Mouse (Mus musculus): ENCODE data around the gene Atxn7. TPM values are rescaled to one million over a fixed set of nuclear protein-coding genes. Genes with fewer than 3 reads are reported as not detected.
A peak's percentile ranks its signal among the peaks of the same experiment; 100 is the strongest.
"Not testable (repeated sequence)": the region's sequence is repeated elsewhere in the genome, so short reads cannot be mapped to it uniquely, and the experiment has no call there.

The Atxn7 gene
- polyA plus RNA-seq (2016; fragmentation: Nextera tagmentation; extraction: Ambion mirVana): 4.5 and 4.7 TPM in 2 replicates

GRCm38 (mm10) chr14:13961401-13962112 is at the start of gene Atxn7, which contains the start of gene Thoc7:
Gene Atxn7 (plus strand): TSS chr14:13961440.
Gene Thoc7 (minus strand): TSS chr14:13961852.
- Histone ChIP-seq H3K27me3 (ENCODE audit: poor library complexity, severe bottlenecking) (no peaks in the 10 kb centered on the region), H3K4me3 (peak within 1 kb of the TSS; percentile 92), H3K36me3 (replicated peaks) (peaks cover 13% of the 10 kb centered on the region), H3K27ac (peak within 1 kb of the TSS; percentile 100), H3K4me1 (peaks cover 30% of the 10 kb centered on the region), H3K9me3 (no peaks in the 10 kb centered on the region)
- whole genome bisulfite sequencing: 3% methylated on average over 50 of the region's 56 CpGs
- DNase-seq (ENCODE audit: extremely low spot score, low spot score): peak; percentile 47

GRCm38 (mm10) chr14:13914387-13915082 is 46.7 kb upstream of the Atxn7 start, which contains the start of gene Gm281:
Gene Gm281 (minus strand): TSS chr14:13914478.
- no peak for DNase-seq (ENCODE audit: extremely low spot score, low spot score)
- Histone ChIP-seq H3K9me3 (no peaks in the 10 kb centered on the region), H3K36me3 (replicated peaks) (no peaks in the 10 kb centered on the region), H3K27ac (no peak within 1 kb of the TSS), H3K27me3 (ENCODE audit: poor library complexity, severe bottlenecking) (no peaks in the 10 kb centered on the region), H3K4me3 (no peak within 1 kb of the TSS), H3K4me1 (peaks cover 7% of the 10 kb centered on the region; the same call in 1 of the 2 replicates)
- WGBS: 24% methylated on average over 1 of the region's 1 CpGs

- peaks cover 7% of the 10 kb centered on the region; the same call in 1 of the 2 replicates for H3K4me1 ChIP-seq
- H3K27ac ChIP-seq: no peak overlapping the region
- WGBS: 87% methylated on average over 4 of the region's 4 CpGs
- no peak overlapping the region for H3K4me3 ChIP-seq
- H3K9me3 ChIP-seq: no peaks in the 10 kb centered on the region
- no peaks in the 10 kb centered on the region for H3K36me3 ChIP-seq (replicated peaks)
- H3K27me3 ChIP-seq (ENCODE audit: poor library complexity, severe bottlenecking): no peaks in the 10 kb centered on the region
- no peak for DNase-seq (ENCODE audit: extremely low spot score, low spot score)
Observed at GRCm38 (mm10) chr14:13915207-13915606, 46.0 kb upstream of the Atxn7 start.

GRCm38 (mm10) chr14:13917208-13917607 is 44.0 kb upstream of the Atxn7 start:
- Histone ChIP-seq H3K27me3 (ENCODE audit: poor library complexity, severe bottlenecking) (no peaks in the 10 kb centered on the region), H3K27ac (no peak overlapping the region), H3K4me3 (no peak overlapping the region), H3K4me1 (peaks cover 7% of the 10 kb centered on the region; the same call in 1 of the 2 replicates), H3K9me3 (0 out of 2 replicates have a peak, but pooled peaks cover 4% of the 10 kb centered on the region), H3K36me3 (replicated peaks) (no peaks in the 10 kb centered on the region)
- WGBS: 90% methylated on average over 10 of the region's 10 CpGs
- no peak for DNase-seq (ENCODE audit: extremely low spot score, low spot score)

GRCm38 (mm10) chr14:13917630-13918029 is 43.6 kb upstream of the Atxn7 start:
- Histone ChIP-seq H3K27me3 (ENCODE audit: poor library complexity, severe bottlenecking) (no peaks in the 10 kb centered on the region), H3K4me3 (no peak overlapping the region), H3K4me1 (peaks cover 7% of the 10 kb centered on the region; the same call in 1 of the 2 replicates), H3K27ac (no peak overlapping the region), H3K36me3 (replicated peaks) (no peaks in the 10 kb centered on the region), H3K9me3 (0 out of 2 replicates have a peak, but pooled peaks cover 4% of the 10 kb centered on the region)
- 40% methylated on average over 3 of the region's 3 CpGs for WGBS
- DNase-seq (ENCODE audit: extremely low spot score, low spot score): peak; percentile 58

GRCm38 (mm10) chr14:13933290-13934051 is 27.8 kb upstream of the Atxn7 start:
- Histone ChIP-seq H3K4me1 (peaks cover 11% of the 10 kb centered on the region), H3K36me3 (replicated peaks) (no peaks in the 10 kb centered on the region), H3K4me3 (peak overlapping the region; percentile 43), H3K27me3 (ENCODE audit: poor library complexity, severe bottlenecking) (no peaks in the 10 kb centered on the region), H3K27ac (peak overlapping the region; percentile 76), H3K9me3 (peaks cover 23% of the 10 kb centered on the region)
- DNase-seq (ENCODE audit: extremely low spot score, low spot score): no peak
- whole genome bisulfite sequencing: 41% methylated on average over 31 of the region's 31 CpGs

GRCm38 (mm10) chr14:13934052-13934371 is 27.2 kb upstream of the Atxn7 start:
- Histone ChIP-seq H3K9me3 (peaks cover 23% of the 10 kb centered on the region), H3K4me1 (peaks cover 11% of the 10 kb centered on the region), H3K36me3 (replicated peaks) (no peaks in the 10 kb centered on the region), H3K4me3 (peak overlapping the region; percentile 43; the same call in 1 of the 2 replicates), H3K27ac (peak overlapping the region; percentile 76; the same call in 1 of the 2 replicates), H3K27me3 (ENCODE audit: poor library complexity, severe bottlenecking) (no peaks in the 10 kb centered on the region)
- DNase-seq (ENCODE audit: extremely low spot score, low spot score): no peak
- WGBS: 49% methylated on average over 5 of the region's 5 CpGs

GRCm38 (mm10) chr14:13944686-13945085 is 16.6 kb upstream of the Atxn7 start:
- no peaks in the 10 kb centered on the region for H3K27me3 ChIP-seq (ENCODE audit: poor library complexity, severe bottlenecking)
- peaks cover 31% of the 10 kb centered on the region for H3K36me3 ChIP-seq (replicated peaks)
- H3K4me3 ChIP-seq: no peak overlapping the region
- H3K9me3 ChIP-seq: no peaks in the 10 kb centered on the region
- H3K4me1 ChIP-seq: no peaks in the 10 kb centered on the region
- no peak overlapping the region for H3K27ac ChIP-seq
- no peak for DNase-seq (ENCODE audit: extremely low spot score, low spot score)
- 87% methylated on average over 4 of the region's 4 CpGs for WGBS

GRCm38 (mm10) chr14:13948345-13948744 is 12.9 kb upstream of the Atxn7 start:
- 96% methylated on average over 7 of the region's 7 CpGs for WGBS
- H3K9me3 ChIP-seq: no peaks in the 10 kb centered on the region
- no peak overlapping the region for H3K27ac ChIP-seq
- DNase-seq (ENCODE audit: extremely low spot score, low spot score): no peak
- no peaks in the 10 kb centered on the region for H3K4me1 ChIP-seq
- no peaks in the 10 kb centered on the region for H3K27me3 ChIP-seq (ENCODE audit: poor library complexity, severe bottlenecking)
- H3K4me3 ChIP-seq: no peak overlapping the region
- peaks cover 67% of the 10 kb centered on the region for H3K36me3 ChIP-seq (replicated peaks)

- no peak overlapping the region for H3K27ac ChIP-seq
- H3K4me3 ChIP-seq: no peak overlapping the region
- H3K9me3 ChIP-seq: no peaks in the 10 kb centered on the region
- H3K4me1 ChIP-seq: no peaks in the 10 kb centered on the region
- DNase-seq (ENCODE audit: extremely low spot score, low spot score): no peak
- no peaks in the 10 kb centered on the region for H3K27me3 ChIP-seq (ENCODE audit: poor library complexity, severe bottlenecking)
- H3K36me3 ChIP-seq (replicated peaks): peaks cover 86% of the 10 kb centered on the region
Observed at GRCm38 (mm10) chr14:13950401-13950800, 10.8 kb upstream of the Atxn7 start.

GRCm38 (mm10) chr14:13952151-13952550 is 9.1 kb upstream of the Atxn7 start:
- WGBS: 92% methylated on average over 3 of the region's 3 CpGs
- H3K9me3 ChIP-seq; H3K27ac ChIP-seq; DNase-seq (ENCODE audit: extremely low spot score, low spot score); H3K4me3 ChIP-seq; H3K27me3 ChIP-seq (ENCODE audit: poor library complexity, severe bottlenecking); H3K4me1 ChIP-seq: not testable (repeated sequence)
- H3K36me3 ChIP-seq (replicated peaks): peaks cover 95% of the 10 kb centered on the region

- under 1% methylated on average over 9 of the region's 9 CpGs for WGBS
- peaks cover 26% of the 10 kb centered on the region for H3K36me3 ChIP-seq (replicated peaks)
- H3K9me3 ChIP-seq: no peaks in the 10 kb centered on the region
- peak overlapping the region; percentile 92 for H3K4me3 ChIP-seq
- H3K27me3 ChIP-seq (ENCODE audit: poor library complexity, severe bottlenecking): no peaks in the 10 kb centered on the region
- DNase-seq (ENCODE audit: extremely low spot score, low spot score): peak; percentile 43
- H3K4me1 ChIP-seq: peaks cover 30% of the 10 kb centered on the region
- peak overlapping the region; percentile 100 for H3K27ac ChIP-seq
Observed at GRCm38 (mm10) chr14:13960079-13960478, 1.2 kb upstream of the Atxn7 start.

Measured in forebrain, embryonic 10.5 days (tissue).